Mouse (Mus musculus): ENCODE measurements around the gene Nod2.

DNA sequence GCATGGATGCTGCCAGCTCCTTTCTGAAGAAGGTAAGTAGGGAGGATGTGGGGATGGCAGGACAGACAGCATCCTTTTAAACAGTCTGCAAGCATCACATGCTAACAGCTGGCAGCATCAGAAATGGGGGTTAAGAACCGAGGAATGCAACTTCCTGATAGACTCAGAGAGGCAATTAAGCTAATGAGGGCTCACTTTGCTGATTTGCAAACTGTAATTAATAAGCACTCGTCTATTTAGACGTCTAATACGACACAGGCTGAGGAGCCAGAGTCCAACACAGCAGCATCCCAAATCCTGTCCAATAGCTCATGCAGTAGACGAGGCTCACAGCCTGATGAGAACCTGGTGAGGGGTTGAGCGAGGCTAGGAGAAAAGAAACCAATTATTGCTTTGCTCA, 36.8 kb upstream of the Nod2 start:
- no peak for TF ChIP-seq CTCF (conservative IDR thresholded peaks at IDR 0.05; ENCODE audit: low read length)
- no peak for TF ChIP-seq NANOG (IDR thresholded peaks at IDR 0.05; ENCODE audit: borderline replicate concordance, low read length)
- TF ChIP-seq POU5F1 (IDR thresholded peaks at IDR 0.05; ENCODE audit: borderline replicate concordance, low read length), result no peak

Measured in E14TG2a.4 (cell line).